Mouse (Mus musculus): ENCODE results near the gene Krt24.

DNA sequence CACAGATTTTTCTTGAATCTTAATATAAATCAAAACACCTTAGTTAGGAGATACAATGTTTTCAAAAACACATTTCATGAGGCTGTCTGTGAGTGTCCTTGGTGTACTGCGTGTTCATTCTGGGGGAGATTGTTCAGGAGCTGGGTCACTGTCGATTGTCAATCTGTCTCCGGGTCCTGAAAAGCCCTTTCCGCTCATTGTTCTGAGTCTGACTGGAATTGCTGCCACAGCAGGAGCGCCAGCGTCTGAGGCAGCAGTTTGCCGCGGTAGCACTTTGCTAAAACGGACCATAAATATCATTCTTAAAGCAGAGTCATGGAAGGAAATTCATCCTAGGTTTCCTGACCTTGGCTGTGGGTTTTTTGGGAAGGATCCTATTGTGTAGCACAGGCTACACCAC lies 19.3 kb downstream of the Krt24 start:
- TF ChIP-seq EP300 (IDR thresholded peaks at IDR 0.05; ENCODE audit: low read depth): no peak
- no peak for TF ChIP-seq CTCF (IDR thresholded peaks at IDR 0.05; ENCODE audit: low read depth)
